In the genomic region with DNA sequence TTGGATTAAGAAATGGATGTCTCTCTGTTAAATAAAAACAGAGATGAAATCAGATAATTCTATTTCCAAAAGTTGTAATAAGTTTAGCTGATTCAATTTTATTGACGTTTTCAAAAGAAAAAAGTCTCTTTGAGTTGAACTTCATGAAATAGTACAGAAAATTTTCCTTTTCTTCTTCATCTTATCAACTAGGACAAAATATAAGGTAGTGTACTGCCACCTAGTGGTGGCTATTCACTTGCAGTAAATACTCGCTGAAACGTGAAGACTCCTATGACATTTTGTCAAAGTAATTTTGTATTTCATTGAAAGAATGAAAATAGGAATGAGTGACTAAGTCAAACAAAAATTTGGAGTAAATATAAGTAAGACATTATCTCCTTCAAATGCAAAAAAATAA, we compare ENCODE assay signal across 10 mouse cellular contexts. TPM values are rescaled to one million over a fixed set of nuclear protein-coding genes. Genes with fewer than 3 reads are reported as not detected.
DNase-seq lines count a peak whose midpoint lies in the region; ATAC-seq lines count a peak whose summit lies in the region.
"Had no signal": no experiment of that assay in that cellular context is flagged by ENCODE, and none has a peak within 500 bp of the region (broad histone marks: within the 10 kb centered on the region; RNA-seq: fewer than 3 reads in every experiment).

No protein-coding gene starts in this region.

- no peak for ATAC-seq in kidney, embryonic 14.5 days (ENCODE audit: low FRiP score, low TSS enrichment)
- ATAC-seq in megakaryocyte progenitor cell, adult 5-6 weeks (replicated peaks; ENCODE audit: poor library complexity) = peak; percentile 63; the same call in 1 of the 2 replicates

- no peak overlapping the region for H3K4me3 ChIP-seq in kidney, embryonic 14.5 days (ENCODE audit: low read length)

- no peaks in the 10 kb centered on the region for H3K9me3 ChIP-seq in kidney, embryonic 14.5 days (ENCODE audit: control insufficient read depth, low read length)

- WGBS in kidney, embryonic 14.5 days = 2% methylated on average over 3 of the region's 3 CpGs

- DNase-seq in adrenal gland, postnatal 10 days = peak; percentile 47
- DNase-seq in adrenal gland, adult 18-20 months (ENCODE audit: low spot score in 2 of 2) = no peak
- DNase-seq in kidney, postnatal 14 days = peak; percentile 34
- DNase-seq in 416B (ENCODE audit: low read depth) = peak; percentile 76
- DNase-seq in cerebellum, postnatal 10 days = peak; percentile 66 to 82
- no peak for DNase-seq in spleen, postnatal 36 days (ENCODE audit: low spot score in 2 of 2)

- no peaks in the 10 kb centered on the region for H3K4me1 ChIP-seq in kidney, embryonic 14.5 days (ENCODE audit: control insufficient read depth, insufficient read depth, low read length)

- H3K36me3 ChIP-seq in kidney, embryonic 14.5 days (ENCODE audit: control insufficient read depth, insufficient read depth, low read length) = no peaks in the 10 kb centered on the region

- no peak overlapping the region for H3K9ac ChIP-seq in kidney, embryonic 14.5 days (ENCODE audit: low read depth, low read length)

- no peak overlapping the region for H3K4me2 ChIP-seq in kidney, embryonic 14.5 days (replicated peaks; ENCODE audit: low read depth, low read length)

- H3K27me3 ChIP-seq in kidney, embryonic 14.5 days (ENCODE audit: control insufficient read depth, insufficient read depth, low read length) = no peaks in the 10 kb centered on the region

- H3K27ac ChIP-seq in kidney, embryonic 14.5 days (ENCODE audit: low read depth, low read length) = no peak overlapping the region
- H3K27ac ChIP-seq: macrophage had no signal

RNA-seq across cellular contexts. Expression of a gene that starts 56.1 kb away (rescaled TPM):
- under 1 TPM in 1 of 2 experiments, not detected in 1; 0.15 TPM for total RNA-seq in adrenal gland, postnatal 10 days (2021)
- total RNA-seq in adrenal gland, adult 18-20 months (2021) = not detected
- 0.04 TPM in 1 of 2 replicates, not detected in the other for polyA plus RNA-seq in kidney, embryonic 14.5 days (2014; fragmentation: Nextera tagmentation; extraction: Ambion mirVana)
- not detected in 2 replicates for total RNA-seq in megakaryocyte progenitor cell, adult 5-6 weeks (2015)
- not detected in 2 replicates for total RNA-seq in megakaryocyte progenitor cell, adult 5-6 weeks (2017)
- total RNA-seq: heart, adult 18-20 months had no signal
- polyA plus RNA-seq: macrophage had no signal

Comparison
In these comparisons a context has a peak if more than half of its experiments do, and no peak if none do; other contexts are left out.
1. DNase-seq: peak in adrenal gland, postnatal 10 days (single experiment), kidney, postnatal 14 days (single experiment), 416B (single experiment) and cerebellum, postnatal 10 days (2 of 2); none in adrenal gland, adult 18-20 months (0 of 2) and spleen, postnatal 36 days (0 of 2).